Mouse (Mus musculus): ENCODE measurements around the gene Tbc1d22a. TPM values are rescaled to one million over a fixed set of nuclear protein-coding genes. Genes with fewer than 3 reads are reported as not detected.
A peak's percentile ranks its signal among the peaks of the same experiment; 100 is the strongest.

Tbc1d22a gene
- total and polyA plus RNA-seq, 3 experiments, result 15.1 to 21.1 TPM; not detected in 1

GRCm38 (mm10) chr15:86213753-86214548, at the start of gene Tbc1d22a (continued):
- no peak for TF ChIP-seq POLR2AphosphoS5 (IDR thresholded peaks at IDR 0.05; ENCODE audit: borderline replicate concordance, low read depth, low read length)
- peak; percentile 78 to 90; a peak in 3 of 4 replicates for TF ChIP-seq POLR2A (IDR thresholded peaks at IDR 0.05; ENCODE audit: control insufficient read depth in 1 of 2, insufficient read depth in 1 of 2, low read depth in 1 of 2, low read length in 2 of 2, poor library complexity in 1 of 2)
- peak; percentile 85 for TF ChIP-seq ZMIZ1 (IDR thresholded peaks at IDR 0.05; ENCODE audit: low read depth, low read length)
- peak; percentile 99 for TF ChIP-seq SIN3A (IDR thresholded peaks at IDR 0.05; ENCODE audit: low read length)

GRCm38 (mm10) chr15:86164718-86165345, 49.4 kb upstream of the Tbc1d22a start:
- no peaks in the 10 kb centered on the region for H3K9me3 ChIP-seq (replicated peaks; ENCODE audit: insufficient read depth, low read length)
- TF ChIP-seq ZMIZ1 (IDR thresholded peaks at IDR 0.05; ENCODE audit: low read depth, low read length), result no peak
- no peak for TF ChIP-seq MEF2A (IDR thresholded peaks at IDR 0.05; ENCODE audit: extremely low read depth, insufficient replicate concordance, low read depth, low read length, poor library complexity, severe bottlenecking)
- TF ChIP-seq MAZ (IDR thresholded peaks at IDR 0.05; ENCODE audit: low read depth, low read length), result no peak
- no peak for TF ChIP-seq NELFE (IDR thresholded peaks at IDR 0.05; ENCODE audit: low read depth, low read length)
- TF ChIP-seq JUND (IDR thresholded peaks at IDR 0.05; ENCODE audit: low read depth, low read length), result no peak
- TF ChIP-seq GABPA (IDR thresholded peaks at IDR 0.05; ENCODE audit: low read depth, low read length), result no peak
- no peak for TF ChIP-seq USF2 (IDR thresholded peaks at IDR 0.05; ENCODE audit: borderline replicate concordance in 1 of 2, insufficient read depth in 1 of 2, low read depth in 1 of 2, low read length in 2 of 2)
- TF ChIP-seq POLR2AphosphoS2 (IDR thresholded peaks at IDR 0.05; ENCODE audit: low read length), result no peak
- no peak for TF ChIP-seq POLR2AphosphoS5 (IDR thresholded peaks at IDR 0.05; ENCODE audit: borderline replicate concordance, low read depth, low read length)
- TF ChIP-seq E2F4 (IDR thresholded peaks at IDR 0.05; ENCODE audit: borderline replicate concordance, low read depth, low read length), result no peak
- TF ChIP-seq HCFC1 (IDR thresholded peaks at IDR 0.05; ENCODE audit: low read depth, low read length), result no peak
- TF ChIP-seq ZNF384 (IDR thresholded peaks at IDR 0.05; ENCODE audit: low read depth, low read length), result no peak
- TF ChIP-seq ZKSCAN1 (IDR thresholded peaks at IDR 0.05; ENCODE audit: low read depth, low read length), result no peak
- no peak for TF ChIP-seq ELF1 (IDR thresholded peaks at IDR 0.05; ENCODE audit: low read depth, low read length)
- no peak for TF ChIP-seq BHLHE40 (IDR thresholded peaks at IDR 0.05; ENCODE audit: borderline replicate concordance, low read depth, low read length)
- TF ChIP-seq NRF1 (IDR thresholded peaks at IDR 0.05; ENCODE audit: insufficient read depth, low read depth, low read length, poor library complexity, severe bottlenecking), result no peak
- no peak overlapping the region for H3K4me3 ChIP-seq (ENCODE audit: control insufficient read depth in 1 of 2, insufficient read depth in 1 of 2, low read depth in 2 of 2, low read length in 2 of 2)
- H3K9ac ChIP-seq (ENCODE audit: control insufficient read depth, low read depth, low read length, poor library complexity, severe bottlenecking), result no peak overlapping the region
- peaks cover 0 to 8% of the 10 kb centered on the region in 2 experiments; a peak in 1 of 4 replicates for H3K36me3 ChIP-seq (ENCODE audit: control insufficient read depth in 1 of 2, insufficient read depth in 2 of 2, low read length in 2 of 2)
- no peak for DNase-seq (ENCODE audit: low read depth, low spot score)
- no peaks in the 10 kb centered on the region for H3K27me3 ChIP-seq (ENCODE audit: control insufficient read depth in 1 of 2, insufficient read depth in 2 of 2, low read length in 2 of 2)
- no peak overlapping the region for H3K27ac ChIP-seq (ENCODE audit: control insufficient read depth, low read depth, low read length)
- no peaks in the 10 kb centered on the region for H3K79me2 ChIP-seq (ENCODE audit: control insufficient read depth, insufficient read depth, low read length, poor library complexity)
- peaks cover 0 to 4% of the 10 kb centered on the region in 2 experiments; a peak in 2 of 4 replicates for H3K4me1 ChIP-seq (ENCODE audit: control insufficient read depth in 1 of 2, insufficient read depth in 2 of 2, low read length in 2 of 2)

All from MEL (cell line).